Mouse (Mus musculus) adrenal gland, postnatal 10 days (tissue): ENCODE data around the gene Gm42957. TPM values are rescaled to one million over a fixed set of nuclear protein-coding genes. Genes with fewer than 3 reads are reported as not detected.
A peak's percentile ranks its signal among the peaks of the same experiment; 100 is the strongest.
"Not testable (repeated sequence)": the region's sequence is repeated elsewhere in the genome, so short reads cannot be mapped to it uniquely, and the experiment has no call there.

Source experiments
- DNase-seq: peaks from one replicate; pipeline ENCODE4 v3.0.0; 2021; ENCODE audit warnings: mixed read lengths
- long read RNA-seq, 2 experiments: library from polyadenylated mRNA; stranded (forward); transcript quantifications; one replicate each; pipeline ENCODE4 v2.0.0; 2021
- total RNA-seq, 2 experiments: library from RNA; stranded (reverse); gene quantifications; 2 replicates each; pipeline ENCODE4 v1.2.3; 2021

Gene Gm42957
- total RNA-seq, result under 1 TPM; 0.24 to 0.33 TPM
- long read RNA-seq, experiment 1, partial matches to known transcripts, result 0 of 10 reads
- long read RNA-seq, experiment 1, other reads (novel, unspliced or antisense), result 10 of 10 reads
- long read RNA-seq, experiment 2, partial matches to known transcripts, result 0 of 3 reads
- long read RNA-seq, experiment 2, other reads (novel, unspliced or antisense), result 3 of 3 reads

DNA sequence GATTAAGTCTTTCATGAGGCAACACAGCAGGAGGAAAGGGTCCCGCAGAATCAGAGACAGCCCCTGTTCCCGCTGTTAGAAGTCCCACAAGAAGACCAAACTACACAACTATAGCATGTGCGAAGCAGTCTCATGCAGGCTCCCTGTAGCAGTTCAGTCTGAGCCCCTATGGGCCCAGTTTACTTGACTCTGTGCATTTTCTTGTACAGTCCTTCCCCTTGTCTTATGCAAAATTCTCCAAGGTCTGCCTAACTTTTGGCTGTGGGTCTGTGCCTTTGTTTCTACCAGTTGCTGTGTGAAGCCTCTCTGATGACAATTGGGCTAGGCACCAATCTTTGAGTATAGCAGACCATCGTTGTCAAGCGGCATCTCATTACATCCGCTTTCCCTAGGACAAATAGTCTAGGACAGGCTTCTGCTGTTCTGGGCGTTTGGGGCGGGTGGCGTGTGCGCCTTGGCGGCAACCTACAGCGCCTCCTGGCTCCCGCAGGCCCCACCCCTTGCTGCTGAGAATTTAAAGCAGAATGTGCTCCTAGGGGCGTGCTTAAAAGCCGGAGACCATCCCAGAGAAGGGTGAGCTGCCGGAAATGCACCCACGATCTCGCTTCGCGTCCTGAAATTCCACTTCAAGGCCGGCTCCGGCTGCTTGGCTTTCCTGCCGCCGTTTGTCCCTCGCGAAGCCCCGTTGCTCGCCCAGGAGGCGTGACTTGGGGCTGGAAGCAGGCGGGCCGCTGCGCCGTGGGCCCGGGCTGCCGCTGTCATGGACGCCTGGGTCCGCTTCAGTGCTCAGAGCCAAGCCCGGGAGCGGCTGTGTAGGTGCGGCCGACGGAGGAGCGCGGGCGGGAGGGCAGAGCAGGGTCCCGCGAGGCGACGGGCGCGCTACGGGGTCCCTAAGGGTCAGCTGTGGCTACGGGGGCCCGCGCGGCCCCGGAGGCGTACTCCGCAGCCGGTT is at the start of gene Gm42957, which contains the start of gene Pex11b:
Gene Gm42957, plus strand, starts transcription at position 547 of the 952 bp plus-strand sequence.
Gene Pex11b, plus strand, starts transcription at position 449 of the 952 bp plus-strand sequence.
- DNase-seq, result peak; percentile 96

DNA sequence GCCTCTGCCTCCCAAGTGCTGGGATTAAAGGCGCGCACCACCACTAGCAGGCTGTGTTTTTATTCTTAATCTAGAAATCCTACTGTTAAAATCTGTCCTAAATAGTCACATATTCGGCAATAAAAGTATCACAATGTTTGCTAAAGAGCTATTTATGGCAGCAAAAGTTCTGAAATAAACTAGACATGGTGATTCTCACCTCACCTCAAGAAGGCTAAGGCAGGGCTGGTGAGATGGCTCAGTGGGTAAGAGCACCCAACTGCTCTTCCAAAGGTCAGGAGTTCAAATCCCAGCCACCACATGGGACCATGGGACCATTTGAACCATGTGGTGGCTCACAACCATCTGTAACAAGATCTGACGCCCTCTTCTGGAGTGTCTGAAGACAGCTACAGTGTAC is 44.6 kb upstream of the Gm42957 start:
- no peak for DNase-seq

DNA sequence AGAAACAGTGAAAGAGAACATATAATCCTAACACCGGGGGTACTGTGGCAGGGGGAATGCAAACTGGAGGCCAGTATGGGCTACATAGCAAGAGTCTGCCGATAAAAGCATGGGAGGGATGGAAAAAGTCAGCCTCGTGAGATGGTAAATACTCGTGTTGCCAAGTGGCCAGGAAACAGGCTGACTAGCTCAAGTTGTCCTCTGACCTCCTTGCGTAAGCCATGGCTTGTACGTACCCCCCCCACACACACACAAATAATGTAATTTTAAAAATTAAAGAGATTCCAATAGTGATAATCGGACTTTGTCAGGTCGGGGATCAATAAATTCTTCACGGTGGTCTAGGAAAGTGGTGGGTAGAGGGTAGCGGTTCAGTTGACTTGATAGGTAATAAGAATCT is 41.9 kb upstream of the Gm42957 start:
- DNase-seq, result peak; percentile 41

DNA sequence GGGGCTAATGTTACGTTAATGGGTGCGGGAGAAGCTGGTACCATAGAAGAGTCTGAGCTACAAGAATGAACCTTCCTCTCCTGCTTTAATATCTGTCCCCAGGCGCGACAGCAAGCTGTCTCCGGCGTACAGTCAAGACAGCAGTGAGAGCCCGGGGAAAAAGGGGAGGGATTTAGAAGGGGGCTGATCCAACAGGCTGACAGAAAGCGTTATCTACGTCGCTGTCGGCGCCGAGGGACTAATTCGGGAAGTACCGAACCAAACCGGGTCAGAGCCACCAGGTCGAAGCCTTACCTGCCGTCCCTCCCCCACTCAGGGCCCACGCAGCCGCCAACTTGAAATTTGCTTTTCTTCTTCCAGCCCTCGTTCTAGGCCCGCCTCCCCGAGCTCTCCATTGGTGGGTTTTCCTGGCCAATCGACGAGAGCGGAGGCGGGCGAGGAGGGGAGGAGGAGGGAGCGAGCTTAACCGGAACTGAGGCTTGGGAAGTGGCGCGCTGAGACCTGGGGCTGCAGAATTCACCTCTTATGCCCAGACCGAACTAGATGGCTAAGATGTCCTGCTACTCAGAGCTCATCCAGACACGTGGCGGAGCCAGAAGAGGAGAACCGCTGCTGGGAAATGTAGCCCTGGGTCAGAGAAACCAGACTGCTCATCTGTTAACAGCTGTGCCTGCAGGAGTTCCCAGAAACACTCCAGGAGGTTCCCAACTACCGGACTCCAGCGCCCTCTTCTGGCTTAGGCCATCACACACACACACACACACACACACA is 41.3 kb upstream of the Gm42957 start, which contains the start of gene Polr3gl:
Gene Polr3gl, minus strand, starts transcription at position 392 of the 771 bp plus-strand sequence.
- DNase-seq, result peak; percentile 95

DNA sequence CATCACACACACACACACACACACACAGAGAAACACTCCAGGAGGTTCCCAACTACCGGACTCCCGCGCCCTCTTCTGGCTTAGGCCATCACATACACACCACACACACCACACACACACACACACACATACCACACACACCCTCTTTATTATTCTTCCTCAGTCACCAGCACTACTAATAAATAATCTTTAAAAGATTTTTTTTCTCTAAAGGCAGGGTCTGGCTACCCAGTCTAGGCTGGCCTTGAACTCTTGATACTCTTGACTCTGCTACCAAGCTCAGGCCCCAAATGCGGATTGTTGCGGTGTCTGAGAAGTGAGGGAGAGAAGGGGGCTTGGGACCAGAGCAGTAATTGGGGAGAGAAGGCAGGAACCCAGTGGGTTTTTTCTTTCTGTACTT is 40.4 kb upstream of the Gm42957 start:
- DNase-seq, result no peak

DNA sequence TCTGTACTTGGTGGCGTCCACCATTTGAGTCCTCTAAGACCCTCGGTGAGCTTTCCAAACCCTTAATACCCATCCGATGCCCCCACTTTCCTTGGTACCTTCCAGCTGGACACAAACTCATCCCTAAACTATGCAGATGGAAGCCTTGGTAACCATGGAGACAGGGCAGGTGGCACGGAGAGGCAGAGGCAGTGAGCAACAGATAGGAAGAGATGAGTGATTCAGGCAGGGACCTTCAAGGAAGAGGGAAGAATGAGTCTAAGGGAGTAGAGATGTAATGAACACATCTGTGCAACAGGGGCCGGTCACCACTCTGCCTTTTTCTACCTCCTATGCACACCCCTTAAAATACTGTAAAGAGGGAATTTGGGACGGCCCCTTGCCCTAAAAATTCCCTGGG is 39.6 kb upstream of the Gm42957 start:
- no peak for DNase-seq

DNA sequence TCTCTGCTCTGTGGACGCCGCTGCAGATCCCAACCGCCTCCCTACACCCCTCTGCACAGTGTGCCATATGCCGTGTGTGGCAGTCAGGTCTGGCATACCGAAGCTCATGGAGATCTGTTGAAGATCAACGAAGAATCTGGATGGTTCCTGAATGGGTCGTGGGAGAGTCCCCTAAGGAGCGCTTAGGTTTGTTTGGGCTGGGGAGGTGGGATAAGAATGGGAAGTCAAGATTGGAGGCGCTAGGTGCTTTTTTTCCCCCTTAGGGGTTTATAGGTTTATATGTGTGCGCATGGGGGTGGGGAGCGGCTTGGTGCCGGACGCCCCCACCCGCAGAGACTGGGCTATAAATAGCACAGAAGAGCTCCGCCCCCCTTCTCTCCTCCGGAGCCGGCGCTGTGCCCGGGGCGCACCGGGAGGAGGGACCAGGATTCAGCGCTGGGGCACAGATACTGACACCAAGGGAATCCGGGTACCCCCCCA is 39.0 kb upstream of the Gm42957 start, which contains the start of gene Ankrd34a:
Gene Ankrd34a, plus strand, starts transcription at position 409 of the 480 bp plus-strand sequence.
- DNase-seq, result peak; percentile 69

DNA sequence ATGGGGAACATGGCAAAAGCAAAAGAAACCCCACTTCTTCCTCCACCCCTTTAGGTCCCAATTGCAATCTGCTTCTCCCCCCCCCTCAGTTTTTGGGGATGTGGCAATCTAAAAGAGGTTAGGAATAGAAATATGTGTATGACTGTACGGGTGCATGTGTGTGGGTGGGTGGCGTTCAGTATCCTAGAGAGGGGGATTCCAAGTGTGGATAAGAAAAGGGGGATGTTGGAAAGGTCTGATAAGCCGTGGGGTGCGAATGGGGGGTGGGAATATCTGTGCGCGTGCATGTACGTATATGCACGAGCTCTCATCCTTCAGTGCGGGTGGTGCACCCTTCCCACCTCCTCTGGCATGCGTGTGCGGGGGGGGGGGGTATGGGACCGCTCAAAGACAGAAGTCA is 38.4 kb upstream of the Gm42957 start:
- DNase-seq, result no peak

DNA sequence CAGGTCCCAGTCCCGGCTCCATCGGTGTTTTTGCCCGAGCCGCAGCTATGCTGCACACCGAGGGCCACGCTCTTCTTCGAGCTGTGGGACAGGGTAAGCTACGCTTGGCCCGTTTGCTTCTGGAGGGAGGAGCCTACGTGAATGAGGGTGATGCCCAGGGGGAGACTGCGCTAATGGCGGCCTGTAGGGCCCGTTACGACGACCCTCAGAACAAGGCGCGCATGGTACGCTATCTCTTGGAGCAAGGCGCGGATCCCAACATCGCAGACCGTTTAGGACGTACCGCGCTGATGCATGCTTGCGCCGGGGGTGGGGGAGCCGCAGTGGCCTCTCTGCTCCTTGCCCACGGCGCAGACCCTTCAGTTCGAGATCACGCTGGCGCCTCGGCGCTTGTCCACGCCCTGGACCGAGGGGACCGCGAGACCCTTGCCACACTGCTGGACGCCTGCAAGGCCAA is 37.8 kb upstream of the Gm42957 start:
- peak; percentile 38 for DNase-seq

DNA sequence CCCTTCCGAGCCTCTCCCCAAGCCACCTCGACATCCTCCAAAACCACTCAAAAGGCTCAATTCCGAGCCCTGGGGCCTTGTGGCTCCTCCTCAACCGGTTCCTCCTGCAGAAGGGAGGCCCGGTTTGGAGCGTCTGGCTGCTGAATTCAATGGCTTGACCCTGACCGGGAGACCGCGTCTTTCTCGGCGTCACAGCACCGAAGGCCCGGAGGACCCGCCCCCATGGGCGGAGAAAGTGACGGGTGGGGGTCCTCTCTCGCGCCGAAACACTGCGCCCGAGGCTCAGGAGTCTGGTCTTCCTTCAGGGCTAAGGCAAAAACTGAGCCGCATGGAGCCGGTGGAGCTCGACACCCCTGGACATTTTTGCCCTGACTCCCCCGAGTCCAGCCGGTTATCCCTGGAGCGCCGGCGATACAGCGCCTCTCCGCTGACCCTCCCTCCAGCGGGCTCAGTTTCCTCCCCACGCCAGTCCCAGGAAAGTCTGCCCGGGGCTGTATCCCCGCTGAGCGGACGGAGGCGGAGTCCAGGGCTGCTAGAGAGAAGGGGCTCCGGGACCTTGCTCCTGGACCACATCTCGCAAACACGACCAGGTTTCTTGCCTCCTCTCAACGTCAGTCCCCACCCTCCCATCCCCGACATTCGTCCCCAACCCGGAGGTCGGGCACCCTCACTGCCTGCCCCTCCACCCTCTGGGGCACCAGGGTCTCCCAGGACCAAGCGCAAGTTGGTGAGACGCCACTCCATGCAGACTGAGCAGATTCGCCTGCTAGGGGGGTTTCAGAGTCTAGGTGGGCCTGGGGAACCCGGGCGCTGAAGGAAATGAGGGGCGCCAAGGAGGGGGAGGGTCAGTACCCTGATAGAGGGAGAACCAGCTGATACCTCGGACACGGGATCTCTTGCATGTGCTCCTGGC is 36.9 kb upstream of the Gm42957 start:
- DNase-seq, result peak; percentile 85

DNA sequence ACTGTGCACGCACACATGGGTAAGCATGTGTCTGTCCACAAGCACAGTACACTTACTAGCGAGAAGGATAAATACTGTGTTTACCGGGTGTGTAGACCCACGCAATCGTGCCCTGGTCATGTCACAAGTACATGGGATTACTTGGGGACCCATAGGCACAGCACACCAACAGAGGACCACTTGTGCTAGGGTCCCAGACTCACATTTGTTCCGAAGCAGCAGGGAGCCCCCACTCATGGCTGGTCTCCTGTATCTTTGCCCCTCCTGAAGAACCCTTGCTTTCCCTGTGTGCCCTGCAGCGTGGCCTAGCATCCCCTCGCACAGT is 36.2 kb upstream of the Gm42957 start:
- DNase-seq, result no peak

DNA sequence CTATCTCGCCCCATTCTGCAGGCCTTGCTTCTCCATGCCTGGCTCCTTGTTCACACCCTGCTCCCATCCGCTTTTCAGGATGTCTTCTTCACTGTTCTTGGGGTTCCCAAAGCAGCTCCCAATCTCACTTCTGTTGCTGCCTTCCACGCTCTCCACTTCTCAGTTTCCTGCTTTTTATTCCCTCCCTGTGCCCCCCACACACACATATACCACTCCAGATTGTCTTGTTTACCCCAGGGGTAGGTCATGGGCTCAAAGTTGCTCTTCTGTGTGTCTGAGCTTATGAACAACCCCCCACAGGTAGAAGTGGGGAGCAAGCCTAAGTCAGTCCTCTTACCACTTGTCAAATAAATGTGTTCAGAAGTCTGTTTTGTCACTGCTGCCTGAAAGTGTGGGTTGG is 35.9 kb upstream of the Gm42957 start:
- no peak for DNase-seq

DNA sequence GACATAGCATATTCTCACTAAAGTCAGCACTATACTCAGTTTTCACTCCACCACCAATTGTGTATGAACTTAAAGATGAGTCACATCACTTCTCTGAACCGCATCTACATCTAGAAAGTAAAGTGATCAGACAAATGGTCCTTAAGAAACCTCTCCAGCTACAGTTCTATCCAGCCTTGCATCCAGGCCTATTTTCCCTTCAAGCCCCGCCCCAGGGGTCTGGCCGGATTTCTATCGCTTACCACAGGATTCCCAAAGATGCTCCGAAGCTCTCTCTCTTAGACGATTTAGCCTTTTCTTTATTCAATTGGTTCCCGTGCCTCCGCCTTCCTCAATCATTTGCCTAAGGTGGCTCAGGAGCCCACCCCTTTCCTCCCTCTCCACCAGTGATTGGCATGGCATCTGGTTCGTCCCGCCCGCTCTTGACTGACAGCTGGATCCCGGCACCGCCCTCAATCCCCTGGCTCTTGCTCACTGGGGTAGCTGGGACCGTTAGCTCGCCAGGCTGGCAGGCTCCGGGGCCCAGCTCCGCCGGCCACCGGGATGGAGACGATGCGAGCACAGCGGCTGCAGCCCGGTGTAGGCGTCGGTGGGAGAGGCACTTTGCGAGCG is 34.5 kb upstream of the Gm42957 start, which contains the start of gene Lix1l:
Gene Lix1l, plus strand, starts transcription at position 511 of the 612 bp plus-strand sequence.
- DNase-seq, result peak; percentile 94

DNA sequence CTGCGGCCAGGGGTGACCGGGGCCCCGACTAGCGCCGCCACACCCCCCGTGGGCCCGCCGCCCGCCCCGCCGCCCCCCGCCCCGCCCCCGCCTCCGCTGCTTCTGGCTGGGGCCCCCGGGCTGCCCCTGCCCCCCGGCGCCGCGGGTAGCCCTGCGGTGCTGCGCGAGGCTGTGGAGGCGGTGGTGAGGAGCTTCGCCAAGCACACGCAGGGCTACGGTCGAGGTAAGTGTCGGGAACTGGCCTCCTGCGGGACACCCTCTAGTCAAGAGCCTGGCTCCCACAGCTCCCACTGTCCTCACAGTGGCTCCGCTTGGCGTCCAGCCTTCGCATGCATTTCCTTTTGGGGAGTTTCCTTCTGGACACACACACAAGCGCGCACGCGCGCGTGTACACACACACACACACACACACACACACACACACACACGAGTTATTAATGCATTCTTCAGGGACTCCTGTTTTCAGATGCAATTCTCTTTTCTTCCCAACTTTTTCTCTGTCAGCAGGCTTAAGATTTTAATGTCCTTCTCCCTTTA is 34.0 kb upstream of the Gm42957 start:
- DNase-seq, result peak; percentile 81

DNA sequence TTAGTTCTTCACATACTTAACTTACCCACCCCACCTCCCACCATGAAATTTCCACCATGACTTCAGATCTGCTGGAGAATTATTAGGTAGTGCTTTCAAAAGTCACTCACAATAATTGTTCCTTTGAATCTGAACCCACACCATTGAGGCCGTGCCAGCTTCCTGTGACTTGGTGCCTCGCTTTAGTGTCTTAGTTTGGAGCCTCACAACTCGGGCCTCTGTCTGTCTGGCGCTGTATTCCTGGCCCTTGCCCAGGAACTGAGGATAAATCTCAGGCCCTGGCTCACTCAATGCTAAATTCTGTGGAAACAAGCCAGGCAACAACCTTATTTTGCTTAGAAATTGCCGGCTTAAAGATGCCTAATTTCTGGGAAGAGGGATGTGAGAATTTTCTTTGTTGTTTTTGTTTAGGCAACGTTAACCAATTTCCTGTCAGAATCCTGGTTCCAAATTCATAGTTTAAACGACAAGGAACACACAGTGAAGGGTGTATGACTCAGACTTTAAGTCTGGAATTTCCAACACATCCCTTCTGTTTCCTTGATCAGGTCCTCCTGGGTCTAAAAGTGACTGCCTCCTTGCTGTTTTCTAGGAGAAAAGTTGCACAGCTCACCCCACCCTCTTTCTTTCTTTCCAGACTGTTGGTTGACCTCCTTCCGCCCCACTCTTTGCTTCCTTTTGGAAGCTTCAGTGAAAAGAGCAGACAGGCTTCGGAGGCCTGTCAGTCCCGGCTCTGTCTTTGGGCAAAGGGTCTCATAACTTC is 33.2 kb upstream of the Gm42957 start:
- DNase-seq, result peak; percentile 67

DNA sequence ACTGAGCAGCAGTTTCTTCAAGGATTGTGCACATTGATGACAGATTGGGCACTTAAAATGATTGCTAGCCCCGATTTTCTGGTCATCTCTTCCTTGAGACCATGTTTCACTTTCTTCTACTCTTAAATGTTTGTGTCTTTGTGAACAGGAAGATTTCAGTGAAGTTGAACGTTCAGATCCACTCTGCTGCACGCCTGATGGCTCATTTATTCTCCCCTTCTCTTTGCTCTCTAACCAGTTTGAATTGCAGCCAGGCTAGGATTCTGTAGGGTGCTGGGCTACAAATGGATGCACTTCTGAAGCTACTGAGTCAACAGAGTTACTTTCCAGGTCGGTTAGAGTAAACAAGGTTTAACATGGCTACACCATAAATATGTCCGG is 32.6 kb upstream of the Gm42957 start:
- no peak for DNase-seq

DNA sequence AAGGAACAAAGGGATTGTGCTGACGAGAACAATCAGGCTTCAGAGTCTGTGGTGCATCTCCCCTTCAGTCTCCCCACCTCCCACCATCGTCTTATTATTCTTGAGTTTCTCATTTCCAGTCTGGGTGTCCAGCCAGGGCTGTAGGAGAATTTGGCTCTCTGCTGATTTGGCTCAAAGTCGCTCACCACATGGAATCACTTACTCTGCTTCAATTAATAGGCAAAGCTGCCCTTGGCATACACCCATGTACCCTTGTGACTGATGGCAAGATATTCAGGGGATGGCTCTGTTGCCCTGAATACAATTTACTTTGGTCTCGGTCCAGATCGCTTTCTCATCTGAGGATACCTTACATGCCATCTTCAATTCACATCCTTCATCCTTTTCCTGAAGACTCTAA is 32.0 kb upstream of the Gm42957 start:
- peak; percentile 39 for DNase-seq

DNA sequence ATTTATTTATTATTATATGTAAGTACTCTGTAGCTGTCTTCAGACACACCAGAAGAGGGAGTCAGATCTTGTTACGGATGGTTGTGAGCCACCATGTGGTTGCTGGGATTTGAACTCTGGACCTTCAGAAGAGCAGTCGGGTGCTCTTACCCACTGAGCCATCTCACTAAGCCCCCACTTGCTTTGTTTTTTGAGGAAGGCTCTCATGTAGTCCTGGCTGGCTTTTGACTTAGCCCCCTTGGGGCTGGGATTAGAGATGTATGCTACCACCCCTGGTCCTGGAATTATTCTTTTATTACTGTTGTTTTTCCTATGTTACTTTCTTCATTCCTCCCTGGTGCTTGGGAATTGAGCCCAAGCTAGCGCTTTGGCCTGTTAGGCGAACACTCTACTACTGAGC is 29.3 kb upstream of the Gm42957 start:
- DNase-seq, result not testable (repeated sequence)

DNA sequence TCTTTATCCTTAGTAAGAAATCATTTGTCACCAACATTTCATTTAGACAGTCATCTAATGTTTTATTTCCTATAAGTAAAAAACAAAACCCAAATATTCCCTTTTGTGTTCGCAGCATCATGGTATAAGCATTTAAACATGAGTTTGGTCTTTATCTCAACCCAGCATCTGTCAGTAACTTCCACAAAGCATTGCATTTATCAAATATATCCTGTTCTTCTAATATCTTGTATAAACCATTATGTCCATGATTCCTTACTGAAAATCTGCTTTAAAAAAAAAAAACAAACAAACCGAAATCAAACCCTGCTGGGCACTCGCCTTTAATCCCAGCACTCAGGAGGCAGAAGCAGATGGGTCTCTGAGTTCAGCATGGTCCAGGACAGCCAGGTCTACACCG is 28.7 kb upstream of the Gm42957 start:
- DNase-seq, result no peak

DNA sequence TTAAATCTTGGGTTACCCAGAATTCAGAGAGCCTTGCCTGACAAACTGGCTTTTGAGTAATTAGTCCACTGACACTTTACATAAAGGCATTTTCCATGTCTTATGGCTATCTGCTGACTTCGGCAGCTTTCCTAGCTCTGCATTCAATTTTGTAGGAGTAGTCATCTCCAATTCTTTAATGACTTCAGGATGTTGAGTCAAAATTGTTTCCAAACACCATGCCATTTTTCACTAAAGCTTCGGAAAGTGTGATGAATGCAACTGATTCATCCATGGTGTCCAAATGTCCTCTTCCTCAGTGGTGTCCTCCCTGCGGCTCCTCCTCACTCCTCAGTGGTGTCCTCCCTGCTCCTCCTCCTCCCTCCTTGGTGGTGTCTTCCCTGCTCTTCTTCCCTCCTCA is 17.3 kb upstream of the Gm42957 start:
- no peak for DNase-seq
